Mouse (Mus musculus): ENCODE measurements around the gene Slc29a4.

Gene Slc29a4

GRCm38 (mm10) chr5:142696258-142696657 lies 3.9 kb downstream of the Slc29a4 start:
- no peak for DNase-seq (ENCODE audit: low read depth)

DNA sequence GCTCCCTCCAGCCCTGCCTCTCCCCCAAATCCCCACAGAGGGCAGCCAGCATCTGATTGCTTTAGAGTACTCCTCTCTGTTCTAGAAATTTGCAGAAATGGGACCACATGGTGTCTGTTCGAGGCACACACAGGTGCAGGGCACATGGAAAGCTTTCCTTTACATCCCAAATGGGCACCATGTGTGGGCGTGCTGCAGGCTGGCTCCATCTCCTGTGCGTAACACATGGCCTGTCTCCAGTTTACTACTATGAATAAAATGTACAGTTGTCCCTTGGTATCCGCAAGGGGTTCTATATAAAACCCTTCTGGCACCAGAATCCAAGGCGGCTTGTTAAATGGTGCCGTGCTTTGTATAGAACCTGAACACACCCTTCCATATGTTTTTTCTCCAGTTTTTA lies 4.6 kb downstream of the Slc29a4 start:
- DNase-seq (ENCODE audit: low read depth), result no peak

- DNase-seq (ENCODE audit: low read depth), result no peak
Observed at GRCm38 (mm10) chr5:142697742-142698141, 5.4 kb downstream of the Slc29a4 start.

DNA sequence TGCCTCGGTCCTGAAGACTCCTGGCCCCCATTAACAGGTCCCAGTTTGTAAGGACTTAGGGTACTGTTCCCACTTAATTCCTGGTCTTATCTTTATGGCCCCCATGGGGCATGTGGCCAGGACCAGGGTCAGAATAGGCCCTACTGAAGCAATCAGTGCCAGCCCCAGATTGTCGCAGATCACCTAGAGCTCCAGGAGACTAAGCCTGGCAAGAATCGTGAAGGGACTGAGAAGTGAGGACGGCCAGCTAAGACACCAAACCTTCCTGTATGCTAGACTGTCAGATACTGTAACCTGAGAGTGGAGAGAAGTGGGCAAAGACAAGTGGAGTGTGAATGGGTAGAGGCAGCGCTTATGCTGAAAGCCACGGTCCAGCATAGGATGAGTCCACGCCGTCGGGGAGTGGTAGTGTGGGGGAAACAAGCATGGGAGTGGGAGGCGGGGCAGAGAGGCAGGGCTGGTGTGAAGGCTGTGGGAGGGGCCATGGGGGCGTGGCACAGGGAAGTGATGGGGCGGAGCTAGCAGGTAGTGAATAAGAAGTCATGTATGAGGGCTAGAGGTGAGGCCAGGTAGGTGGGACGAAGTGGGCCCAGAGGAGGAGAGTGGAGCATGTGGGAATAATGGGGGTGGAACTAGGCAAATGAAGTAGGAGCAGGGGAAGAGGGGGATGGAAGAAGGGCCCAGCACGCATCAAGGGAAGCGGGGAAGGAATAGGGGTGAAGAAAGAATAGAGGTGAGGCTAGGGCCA lies 8.7 kb downstream of the Slc29a4 start:
- no peak for DNase-seq (ENCODE audit: low read depth)

DNA sequence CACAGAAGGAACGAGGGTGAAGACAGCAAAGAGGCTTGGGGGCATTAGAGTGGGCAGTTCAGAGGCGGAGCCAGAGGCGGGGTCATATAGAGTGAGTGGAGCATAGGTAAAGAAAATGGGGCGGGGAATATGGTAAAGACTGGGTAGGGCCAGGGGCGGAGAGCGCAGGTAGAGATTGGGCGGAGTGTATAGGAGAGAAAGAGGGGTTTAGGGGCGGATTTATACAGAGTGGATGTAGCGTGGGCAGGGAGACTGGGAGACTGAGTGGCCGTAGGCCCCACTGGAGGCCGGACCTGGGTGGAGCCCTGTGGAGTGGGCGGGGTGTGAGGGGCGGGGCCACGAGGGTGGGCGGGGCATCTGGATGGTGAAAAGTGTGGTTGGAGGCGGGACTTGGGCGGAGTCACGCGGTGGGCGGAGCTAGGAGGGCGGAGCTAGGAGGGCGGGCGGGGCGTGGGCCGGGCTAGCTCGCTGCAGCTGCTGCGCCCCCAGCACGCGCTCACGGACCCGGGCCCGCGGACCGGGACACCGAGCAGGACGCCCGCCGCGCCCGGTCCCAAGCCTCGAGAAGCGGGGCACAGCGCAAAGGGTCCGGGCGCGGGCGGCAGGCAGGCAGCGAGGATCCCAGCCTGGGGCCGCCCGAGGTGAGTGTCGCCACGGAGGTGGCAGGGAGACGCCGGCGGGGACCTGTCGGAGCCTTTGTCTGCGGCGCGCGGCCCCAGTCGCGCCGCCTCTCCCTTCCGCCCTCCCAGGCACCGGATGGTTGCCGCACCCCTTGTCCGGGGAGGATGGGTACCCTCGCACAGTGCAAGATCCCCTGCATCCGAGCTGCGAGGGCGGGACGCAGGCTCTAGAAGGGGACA lies 9.6 kb downstream of the Slc29a4 start:
- DNase-seq (ENCODE audit: low read depth), result no peak

- DNase-seq (ENCODE audit: low read depth), result no peak
Observed at GRCm38 (mm10) chr5:142702511-142703138, 10.3 kb downstream of the Slc29a4 start.

GRCm38 (mm10) chr5:142703569-142703968 lies 11.3 kb downstream of the Slc29a4 start:
- DNase-seq (ENCODE audit: low read depth), result no peak

GRCm38 (mm10) chr5:142707709-142708108 lies 15.4 kb downstream of the Slc29a4 start:
- no peak for DNase-seq (ENCODE audit: low read depth)

- DNase-seq (ENCODE audit: low read depth), result no peak
Observed at GRCm38 (mm10) chr5:142709436-142709835, 17.1 kb downstream of the Slc29a4 start.

DNA sequence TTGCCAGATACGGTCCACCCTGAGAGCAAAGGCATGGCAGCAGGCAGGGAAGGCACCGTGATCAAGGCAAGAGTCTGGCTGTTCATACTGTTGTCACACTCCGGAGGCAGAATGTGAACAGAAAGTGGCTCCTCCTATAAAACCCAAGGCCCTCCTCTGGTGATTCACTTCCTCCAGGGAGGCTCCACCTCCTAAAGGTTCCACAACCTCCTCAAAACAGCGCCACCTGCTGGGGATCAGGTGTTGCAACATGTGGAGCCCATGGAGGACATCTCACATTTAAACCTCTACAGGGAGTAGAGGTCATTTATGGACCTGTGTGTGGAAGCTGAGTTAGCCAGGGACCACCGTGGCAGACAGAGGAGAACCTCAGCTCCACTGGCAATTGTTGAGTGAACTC lies 20.1 kb downstream of the Slc29a4 start:
- no peak for DNase-seq (ENCODE audit: low read depth)

DNA sequence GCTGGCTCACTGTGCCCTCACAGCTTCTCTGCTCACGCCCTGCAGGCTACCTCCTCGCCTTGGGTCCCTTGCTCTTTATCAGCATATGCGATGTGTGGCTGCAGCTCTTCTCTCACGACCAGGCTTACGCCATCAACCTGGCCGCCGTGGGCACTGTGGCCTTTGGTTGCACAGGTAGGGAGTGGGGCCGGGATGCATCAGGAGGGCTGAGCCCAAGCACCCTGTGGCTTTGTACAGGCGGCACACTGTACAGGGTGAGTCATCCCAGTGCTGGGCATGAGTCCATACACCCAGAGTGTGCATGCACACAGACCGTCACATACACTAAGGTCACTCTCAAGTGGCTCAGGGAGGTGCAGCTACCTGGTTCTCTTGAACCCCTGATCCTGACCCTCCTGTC lies 21.7 kb downstream of the Slc29a4 start:
- DNase-seq (ENCODE audit: low read depth), result no peak

- DNase-seq (ENCODE audit: low read depth), result no peak
Observed at GRCm38 (mm10) chr5:142715059-142715458, 22.7 kb downstream of the Slc29a4 start.

DNA sequence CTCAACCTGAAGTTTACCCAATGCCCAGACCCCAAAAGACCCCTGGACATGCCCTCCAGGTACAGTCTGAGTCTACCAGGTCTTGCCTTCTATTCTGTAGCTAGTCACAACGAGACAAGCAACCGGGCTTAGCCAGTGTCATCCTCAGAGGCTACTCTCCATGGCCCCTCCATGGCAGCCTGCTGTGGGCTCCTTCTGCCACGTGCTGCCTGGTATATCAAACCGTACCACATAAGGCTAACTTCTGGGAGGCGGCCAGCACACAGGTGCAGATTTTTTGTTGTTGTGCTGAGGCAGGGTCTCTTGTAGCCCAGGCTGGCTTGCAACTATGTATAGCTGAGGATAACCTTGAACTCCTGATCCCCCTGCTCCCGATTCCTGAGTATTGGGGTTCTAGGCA lies 23.7 kb downstream of the Slc29a4 start:
- DNase-seq (ENCODE audit: low read depth), result no peak

- peak; percentile 52 for DNase-seq (ENCODE audit: low read depth)
Observed at GRCm38 (mm10) chr5:142718037-142718436, 25.7 kb downstream of the Slc29a4 start.

DNA sequence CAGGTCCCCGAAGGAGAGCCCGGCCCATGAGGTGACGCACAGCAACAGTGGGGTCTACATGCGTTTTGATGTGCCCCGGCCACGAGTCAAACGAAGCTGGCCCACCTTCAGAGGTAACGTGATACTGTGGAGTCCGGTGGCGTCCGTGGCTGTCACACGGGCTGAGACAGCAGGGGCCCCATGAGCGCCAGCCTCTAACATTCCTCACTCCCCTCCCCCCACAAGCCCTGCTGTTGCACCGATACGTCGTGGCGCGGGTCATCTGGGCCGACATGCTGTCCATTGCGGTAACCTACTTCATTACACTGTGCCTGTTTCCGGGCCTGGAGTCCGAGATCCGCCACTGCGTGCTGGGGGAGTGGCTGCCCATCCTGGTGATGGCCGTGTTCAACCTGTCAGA lies 26.2 kb downstream of the Slc29a4 start:
- no peak for DNase-seq (ENCODE audit: low read depth)

- no peak for DNase-seq (ENCODE audit: low read depth)
Observed at GRCm38 (mm10) chr5:142719897-142720296, 27.6 kb downstream of the Slc29a4 start.

DNA sequence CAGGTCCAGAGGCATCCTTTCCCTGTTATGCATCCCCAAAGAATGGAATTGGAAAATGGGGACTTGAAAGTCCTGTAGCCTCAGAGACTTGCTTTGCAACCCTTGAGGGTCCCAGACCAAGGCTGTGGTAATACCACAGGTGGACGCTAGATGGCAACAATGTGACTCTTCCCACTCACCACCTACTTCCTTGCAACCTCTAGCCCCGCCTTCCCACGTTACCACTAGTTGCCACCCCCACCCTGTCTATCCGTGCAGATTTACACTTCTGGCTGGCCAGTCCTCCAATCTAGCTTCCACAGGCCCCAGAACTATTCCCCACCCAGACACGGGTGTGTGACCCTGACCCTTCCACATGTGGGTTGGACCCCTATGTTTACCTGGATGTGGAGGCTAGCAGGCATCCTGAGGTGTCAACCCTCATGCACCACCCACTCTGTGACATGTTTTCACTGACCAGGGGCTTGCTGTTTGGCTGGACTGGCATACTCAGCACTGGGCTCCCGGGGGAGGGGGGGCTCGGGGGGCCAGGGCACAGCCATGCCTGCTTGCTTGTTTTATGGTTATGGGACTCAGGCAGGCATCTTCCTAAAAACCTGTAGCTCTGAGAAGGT lies 31.3 kb downstream of the Slc29a4 start:
- peak; percentile 39 for DNase-seq (ENCODE audit: low read depth)

- DNase-seq (ENCODE audit: low read depth), result no peak
Observed at GRCm38 (mm10) chr5:142724265-142724664, 32.0 kb downstream of the Slc29a4 start.

GRCm38 (mm10) chr5:142726748-142727147 lies 34.4 kb downstream of the Slc29a4 start:
- no peak for DNase-seq (ENCODE audit: low read depth)

- no peak for DNase-seq (ENCODE audit: low read depth)
Observed at GRCm38 (mm10) chr5:142728301-142728700, 36.0 kb downstream of the Slc29a4 start.

DNA sequence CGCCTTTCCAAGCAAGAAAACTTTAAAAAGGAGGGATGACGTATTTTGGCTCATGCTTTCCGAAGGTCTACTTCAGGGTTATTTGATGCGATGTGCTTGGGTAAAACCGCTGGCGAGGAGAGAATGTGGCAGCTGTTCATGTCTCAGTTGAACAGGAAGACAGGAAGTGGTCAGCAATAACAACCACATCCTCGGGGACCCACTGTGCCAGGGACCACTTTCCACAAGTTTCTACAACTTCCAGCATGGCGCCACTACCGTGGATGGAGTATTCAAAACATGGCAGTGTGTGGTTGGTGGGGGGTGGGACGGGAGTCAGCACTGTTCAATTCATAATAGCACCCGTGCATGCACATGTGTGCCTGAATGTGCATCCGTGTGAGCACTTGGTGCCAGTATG lies 38.0 kb downstream of the Slc29a4 start:
- no peak for DNase-seq (ENCODE audit: low read depth)

GRCm38 (mm10) chr5:142731916-142732315 lies 39.6 kb downstream of the Slc29a4 start:
- DNase-seq (ENCODE audit: low read depth), result no peak
